Mouse (Mus musculus) E14TG2a.4 (cell line): ENCODE measurements around the gene Rims4.

Source experiments
- CTCF ChIP-seq: conservative IDR thresholded peaks from 2 replicates; pipeline ENCODE4 v1.5.1; 2014; ENCODE audit warnings: low read length
- POU5F1 ChIP-seq: IDR thresholded peaks from 2 replicates; pipeline ENCODE4 v1.6.1; 2014; ENCODE audit warnings: low read length, borderline replicate concordance

GRCm38 (mm10) chr2:163826494-163826893, 92.0 kb downstream of the Rims4 start:
- TF ChIP-seq CTCF (no peak), POU5F1 (no peak)
